Mouse (Mus musculus): Measurements from ENCODE around the gene Rab38. TPM values are rescaled to one million over a fixed set of nuclear protein-coding genes. Genes with fewer than 3 reads are reported as not detected.

Rab38 gene
- polyA plus RNA-seq, 1 experiment = 8.9 TPM

DNA sequence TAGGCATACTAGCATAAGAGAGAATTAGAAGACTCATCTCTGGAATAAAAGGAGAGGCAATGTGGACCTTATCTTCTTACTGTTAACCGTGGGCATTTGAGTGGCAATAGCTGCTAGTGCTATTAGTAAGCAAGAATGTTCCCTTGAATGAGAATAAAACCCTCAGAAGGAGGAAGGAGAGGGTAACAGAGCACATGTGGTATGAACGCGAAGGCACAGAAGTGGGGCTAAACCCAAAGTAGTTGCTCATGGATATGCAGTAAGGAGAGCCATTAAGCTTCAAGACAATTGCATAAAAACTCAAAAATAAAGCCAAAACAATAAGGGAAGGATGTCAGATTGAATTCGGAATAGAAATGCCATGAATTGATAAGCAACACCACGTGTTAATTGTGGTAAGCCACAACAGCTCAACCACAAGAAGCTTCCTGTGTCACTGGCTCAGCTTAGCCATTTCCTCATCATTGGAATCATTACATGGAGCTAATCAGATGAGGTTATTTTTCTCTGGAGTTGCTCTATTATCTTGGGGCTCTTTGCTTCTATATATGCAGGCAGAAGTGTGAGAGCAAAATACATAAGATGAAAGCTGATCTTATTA, 72.2 kb downstream of the Rab38 start:
- Histone ChIP-seq H3K27ac (ENCODE audit: insufficient read depth, low read length) (no peak overlapping the region), H3K4me1 (ENCODE audit: control insufficient read depth, insufficient read depth, low read length) (0 out of 2 replicates have a peak, but pooled peaks cover 2% of the 10 kb centered on the region), H3K4me3 (ENCODE audit: insufficient read depth, low read length) (no peak overlapping the region)
- TF ChIP-seq CTCF (IDR thresholded peaks at IDR 0.05; ENCODE audit: borderline replicate concordance, insufficient read depth, low read length) = no peak
- TF ChIP-seq POLR2A (IDR thresholded peaks at IDR 0.05; ENCODE audit: low read depth, low read length) = no peak

- no peak for TF ChIP-seq POLR2A (IDR thresholded peaks at IDR 0.05; ENCODE audit: low read depth, low read length)
- no peak for TF ChIP-seq CTCF (IDR thresholded peaks at IDR 0.05; ENCODE audit: borderline replicate concordance, insufficient read depth, low read length)
- H3K4me3 ChIP-seq (ENCODE audit: insufficient read depth, low read length) = no peak overlapping the region
- no peaks in the 10 kb centered on the region for H3K4me1 ChIP-seq (ENCODE audit: control insufficient read depth, insufficient read depth, low read length)
- no peak overlapping the region for H3K27ac ChIP-seq (ENCODE audit: insufficient read depth, low read length)
Observed at GRCm38 (mm10) chr7:88509748-88510147, 79.7 kb downstream of the Rab38 start.

DNA sequence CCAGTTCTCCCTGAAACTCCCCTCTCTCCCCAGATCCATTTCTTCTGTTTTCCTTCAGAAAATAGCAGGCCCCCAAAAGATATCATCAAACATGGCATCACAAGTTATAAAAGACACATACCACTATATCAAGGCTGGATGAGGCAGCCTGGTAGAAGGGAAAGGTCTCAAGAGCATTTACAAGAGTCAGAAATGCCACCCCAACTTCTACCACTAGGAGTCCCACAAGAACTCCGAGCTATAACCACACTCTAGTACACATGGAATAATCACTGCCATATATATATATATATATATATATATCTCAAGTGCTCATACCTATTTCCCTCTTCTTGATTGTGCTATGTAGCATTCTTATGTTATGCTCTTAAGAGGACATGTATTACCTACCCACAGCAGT, 92.4 kb downstream of the Rab38 start:
- H3K4me3 ChIP-seq (ENCODE audit: insufficient read depth, low read length) = no peak overlapping the region
- no peak overlapping the region for H3K27ac ChIP-seq (ENCODE audit: insufficient read depth, low read length)
- no peaks in the 10 kb centered on the region for H3K4me1 ChIP-seq (ENCODE audit: control insufficient read depth, insufficient read depth, low read length)
- no peak for TF ChIP-seq CTCF (IDR thresholded peaks at IDR 0.05; ENCODE audit: borderline replicate concordance, insufficient read depth, low read length)
- TF ChIP-seq POLR2A (IDR thresholded peaks at IDR 0.05; ENCODE audit: low read depth, low read length) = no peak

DNA sequence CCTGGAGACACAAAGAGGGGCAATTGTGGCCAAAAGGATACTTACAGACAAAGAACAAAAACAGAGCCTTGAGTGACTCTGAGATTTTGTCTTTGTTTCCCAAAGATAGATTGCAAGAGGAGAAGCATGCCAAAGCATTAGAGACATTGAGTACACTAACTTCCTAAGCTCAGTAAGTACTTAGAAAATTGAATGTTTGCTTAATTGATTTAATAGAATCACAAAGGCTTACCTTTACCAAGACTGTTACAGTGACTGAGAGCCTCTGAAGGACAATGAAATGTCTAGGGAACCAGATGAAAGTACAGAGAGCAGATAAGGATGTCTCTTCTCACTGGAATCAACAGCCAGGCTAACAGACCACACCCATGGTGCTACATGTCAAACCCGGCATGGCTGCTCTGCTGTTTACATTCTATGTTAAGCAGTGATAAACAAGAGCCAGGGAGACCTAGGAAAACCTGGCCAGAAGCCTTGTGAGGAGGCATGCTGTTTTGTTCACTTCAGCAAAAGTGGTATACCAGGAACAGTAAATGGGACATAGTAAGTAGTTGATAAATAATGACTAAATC, 97.1 kb downstream of the Rab38 start:
- TF ChIP-seq POLR2A (IDR thresholded peaks at IDR 0.05; ENCODE audit: low read depth, low read length) (no peak), CTCF (IDR thresholded peaks at IDR 0.05; ENCODE audit: borderline replicate concordance, insufficient read depth, low read length) (no peak)
- H3K4me3 ChIP-seq (ENCODE audit: insufficient read depth, low read length) = no peak overlapping the region
- H3K4me1 ChIP-seq (ENCODE audit: control insufficient read depth, insufficient read depth, low read length) = no peaks in the 10 kb centered on the region
- no peak overlapping the region for H3K27ac ChIP-seq (ENCODE audit: insufficient read depth, low read length)

DNA sequence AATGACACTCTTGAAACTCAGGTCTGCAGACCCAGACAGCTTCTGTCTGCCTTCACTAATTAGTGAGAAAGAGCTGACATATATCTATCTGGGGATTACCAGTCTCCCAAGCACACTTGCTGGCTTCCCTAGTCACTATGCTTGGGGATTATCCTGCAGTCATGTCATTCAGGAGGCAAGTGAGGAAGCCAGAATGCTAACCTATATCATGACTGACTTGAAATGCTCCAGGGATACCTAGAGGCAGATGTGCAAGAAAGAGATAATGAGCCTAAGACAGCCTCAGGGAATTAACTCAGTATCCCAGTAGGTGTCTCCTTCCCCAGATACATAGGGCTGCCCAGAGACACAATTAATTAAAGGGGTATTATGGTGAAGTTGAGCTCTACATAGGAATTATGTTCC, 106.1 kb downstream of the Rab38 start:
- no peak overlapping the region for H3K4me3 ChIP-seq (ENCODE audit: insufficient read depth, low read length)
- H3K4me1 ChIP-seq (ENCODE audit: control insufficient read depth, insufficient read depth, low read length) = no peaks in the 10 kb centered on the region
- no peak overlapping the region for H3K27ac ChIP-seq (ENCODE audit: insufficient read depth, low read length)
- no peak for TF ChIP-seq POLR2A (IDR thresholded peaks at IDR 0.05; ENCODE audit: low read depth, low read length)
- TF ChIP-seq CTCF (IDR thresholded peaks at IDR 0.05; ENCODE audit: borderline replicate concordance, insufficient read depth, low read length) = no peak

DNA sequence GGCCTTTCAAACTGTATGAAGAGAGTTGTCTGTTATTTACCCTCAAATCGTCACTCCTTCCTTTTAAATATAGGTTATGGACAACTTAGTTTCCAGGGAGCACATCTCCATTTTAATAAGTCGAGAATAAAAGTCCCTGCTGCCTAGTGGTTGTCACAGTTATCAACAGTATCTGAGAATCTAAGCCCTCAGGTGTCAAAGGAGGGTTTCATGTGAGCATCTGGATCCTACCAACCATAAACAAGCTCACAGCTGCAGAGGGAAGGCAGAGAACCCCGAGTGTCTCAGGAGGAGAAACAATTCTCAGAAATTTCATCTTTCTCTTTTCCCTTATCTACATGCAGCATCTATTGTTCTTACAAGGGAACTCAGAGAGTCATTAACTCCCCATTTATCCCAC, 106.7 kb downstream of the Rab38 start:
- H3K4me1 ChIP-seq (ENCODE audit: control insufficient read depth, insufficient read depth, low read length) = no peaks in the 10 kb centered on the region
- H3K4me3 ChIP-seq (ENCODE audit: insufficient read depth, low read length) = no peak overlapping the region
- no peak for TF ChIP-seq POLR2A (IDR thresholded peaks at IDR 0.05; ENCODE audit: low read depth, low read length)
- no peak for TF ChIP-seq CTCF (IDR thresholded peaks at IDR 0.05; ENCODE audit: borderline replicate concordance, insufficient read depth, low read length)
- H3K27ac ChIP-seq (ENCODE audit: insufficient read depth, low read length) = no peak overlapping the region

Other genes with a start within 250 kb of the Rab38 start
- gene Ctsc, start 152.2 kb upstream of the Rab38 start, polyA plus RNA-seq (2011; ENCODE audit: insufficient read length, low read depth, missing spikeins) = 87.7 and 131 TPM in 2 replicates

Measured in embryonic fibroblast, embryonic 13.5 days (primary cell).